Mouse (Mus musculus) embryonic facial prominence, embryonic 14.5 days (tissue): ENCODE results near the gene Dhx36. TPM values are rescaled to one million over a fixed set of nuclear protein-coding genes. Genes with fewer than 3 reads are reported as not detected.
A peak's percentile ranks its signal among the peaks of the same experiment; 100 is the strongest.

Experiments used
- ATAC-seq: fragments of 200-750 bp; cut with Nextera tagmentation; 2 replicates; pipeline ENCODE4 v1.8.0; 2017; ENCODE audit warnings: low read depth, moderate number of reproducible peaks, moderate TSS enrichment
- DNase-seq: peaks from one replicate; pipeline ENCODE4 v3.0.0-alpha.2; 2015; ENCODE audit warnings: low spot score
- H3K27ac ChIP-seq: fragments of 300-500 bp; sonication (generic); replicated peaks from 2 replicates; pipeline ENCODE4 v1.5.1; 2014; ENCODE audit warnings: low read depth, mild to moderate bottlenecking, low read length, moderate library complexity
- H3K27me3 ChIP-seq: fragments of 300-500 bp; sonication (generic); replicated peaks from 2 replicates; pipeline ENCODE4 v1.6.1; 2014; ENCODE audit warnings: low read length; ENCODE audit not compliant: control insufficient read depth, insufficient read depth
- H3K36me3 ChIP-seq: fragments of 300-500 bp; sonication (generic); 2 replicates; pipeline ENCODE4 v1.6.1; 2014; ENCODE audit warnings: low read length, mixed read lengths; ENCODE audit not compliant: control insufficient read depth, insufficient read depth
- H3K4me1 ChIP-seq: fragments of 300-500 bp; sonication (generic); 2 replicates; pipeline ENCODE4 v1.6.1; 2014; ENCODE audit warnings: antibody characterized with exemption, low read length; ENCODE audit not compliant: control insufficient read depth, insufficient read depth
- H3K4me2 ChIP-seq: fragments of 300-500 bp; sonication (generic); 2 replicates; pipeline ENCODE4 v1.6.1; 2014; ENCODE audit warnings: low read depth, mild to moderate bottlenecking, low read length, moderate library complexity, mixed read lengths
- H3K4me3 ChIP-seq: fragments of 300-500 bp; sonication (generic); 2 replicates; pipeline ENCODE4 v1.5.1; 2014; ENCODE audit warnings: low read depth, mild to moderate bottlenecking, low read length
- H3K9ac ChIP-seq: fragments of 300-500 bp; sonication (generic); 2 replicates; pipeline ENCODE4 v1.6.1; 2014; ENCODE audit warnings: low read depth, mild to moderate bottlenecking, low read length, moderate library complexity, mixed read lengths
- H3K9me3 ChIP-seq: fragments of 300-500 bp; sonication (generic); 2 replicates; pipeline ENCODE4 v1.6.1; 2016; ENCODE audit warnings: low read length; ENCODE audit not compliant: control insufficient read depth
- WGBS: fragments of 180-500 bp; shearing (Covaris S2); extraction: QIAGEN DNeasy Blood & Tissue Kit; methylation state at CpG from one replicate; pipeline ENCODE4 v1.1.7; 2014; 5-methylcytosine and 5-hydroxymethylcytosine counted together
- polyA plus RNA-seq: library from polyadenylated mRNA; unstranded; fragments of >200 nt; fragmentation: Nextera tagmentation; extraction: Ambion mirVana; gene quantifications from 2 replicates; pipeline ENCODE4 v1.2.1, GENCODE M21; 2014

Gene Dhx36
- polyA plus RNA-seq, 1 experiment from 2014 or later = 31.6 TPM

DNA sequence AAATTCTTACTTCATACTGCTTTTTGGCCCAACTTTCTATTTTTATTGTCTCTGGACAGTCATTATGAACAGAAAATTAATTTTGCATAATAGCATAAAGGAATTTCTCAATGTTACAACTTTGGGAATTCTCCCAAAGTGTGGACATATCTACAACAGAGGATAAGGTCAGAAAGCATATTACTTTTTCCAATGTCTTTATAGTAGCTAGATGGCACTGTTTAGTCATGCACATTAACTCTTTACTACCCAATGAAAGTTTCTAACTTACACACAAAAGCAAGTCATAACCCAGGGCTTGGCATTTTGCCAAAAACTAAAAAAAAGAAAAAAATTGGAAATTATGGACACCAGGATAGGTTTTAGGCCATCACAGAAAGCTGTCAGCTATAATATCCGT, 36.6 kb downstream of the Dhx36 start:
- Histone ChIP-seq H3K9ac (no peak overlapping the region), H3K27me3 (no peaks in the 10 kb centered on the region), H3K4me2 (no peak overlapping the region), H3K4me1 (no peaks in the 10 kb centered on the region), H3K4me3 (no peak overlapping the region), H3K9me3 (no peaks in the 10 kb centered on the region), H3K27ac (no peak overlapping the region), H3K36me3 (peaks cover 83% of the 10 kb centered on the region)
- no peak for DNase-seq
- ATAC-seq = no peak
- WGBS = 86% methylated on average over 1 of the region's 1 CpGs

DNA sequence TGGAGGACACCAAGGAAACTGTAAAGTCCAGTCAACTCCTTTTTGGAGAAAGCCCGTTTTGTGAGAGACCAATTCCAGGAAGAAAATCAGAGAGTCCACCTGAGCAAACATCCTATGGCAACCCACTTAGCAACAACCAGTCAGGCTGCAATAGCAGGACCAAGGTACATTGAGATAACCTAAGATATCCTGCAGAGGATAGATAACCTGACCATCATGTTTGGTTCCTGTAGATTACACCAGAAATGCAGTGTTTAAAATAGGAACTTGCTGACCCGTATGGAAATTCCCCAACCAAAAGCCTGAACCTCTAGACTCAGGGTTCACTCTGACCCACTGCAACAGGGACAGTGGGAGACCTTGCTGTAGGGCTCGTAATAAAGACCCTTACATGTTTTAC, 42.5 kb downstream of the Dhx36 start:
- ATAC-seq (no peak), DNase-seq (no peak)
- no peaks in the 10 kb centered on the region for H3K27me3 ChIP-seq
- no peak overlapping the region for H3K4me3 ChIP-seq
- H3K4me1 ChIP-seq = no peaks in the 10 kb centered on the region
- no peak overlapping the region for H3K4me2 ChIP-seq
- H3K36me3 ChIP-seq = peaks cover 85% of the 10 kb centered on the region
- no peak overlapping the region for H3K9ac ChIP-seq
- H3K27ac ChIP-seq = no peak overlapping the region
- 86% methylated on average over 3 of the region's 3 CpGs for WGBS
- H3K9me3 ChIP-seq = no peaks in the 10 kb centered on the region

DNA sequence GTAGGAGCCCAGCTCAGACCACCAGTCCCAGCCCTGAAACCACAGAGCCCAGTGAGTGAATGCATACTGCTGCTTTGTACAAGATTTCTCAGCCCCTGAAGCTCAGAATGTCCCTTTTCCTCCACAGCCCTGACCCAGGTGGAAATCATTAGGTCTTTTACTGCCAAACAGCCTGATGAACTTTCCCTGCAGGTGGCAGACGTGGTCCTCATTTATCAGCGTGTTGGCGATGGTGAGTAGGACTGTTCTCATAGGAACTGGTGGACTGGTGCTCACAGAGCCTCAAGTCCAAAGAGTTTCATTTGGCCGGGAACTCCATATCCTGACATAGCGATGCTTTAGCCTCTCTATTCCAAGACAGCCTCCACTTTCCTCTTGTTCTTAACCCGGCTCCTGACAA, 47.3 kb downstream of the Dhx36 start:
- H3K9me3 ChIP-seq = no peaks in the 10 kb centered on the region
- no peak overlapping the region for H3K4me3 ChIP-seq
- WGBS = 68% methylated on average over 6 of the region's 6 CpGs
- no peaks in the 10 kb centered on the region for H3K4me1 ChIP-seq
- H3K9ac ChIP-seq = no peak overlapping the region
- H3K27me3 ChIP-seq = no peaks in the 10 kb centered on the region
- DNase-seq = no peak
- peaks cover 47% of the 10 kb centered on the region for H3K36me3 ChIP-seq
- ATAC-seq = no peak
- no peak overlapping the region for H3K4me2 ChIP-seq
- H3K27ac ChIP-seq = no peak overlapping the region

DNA sequence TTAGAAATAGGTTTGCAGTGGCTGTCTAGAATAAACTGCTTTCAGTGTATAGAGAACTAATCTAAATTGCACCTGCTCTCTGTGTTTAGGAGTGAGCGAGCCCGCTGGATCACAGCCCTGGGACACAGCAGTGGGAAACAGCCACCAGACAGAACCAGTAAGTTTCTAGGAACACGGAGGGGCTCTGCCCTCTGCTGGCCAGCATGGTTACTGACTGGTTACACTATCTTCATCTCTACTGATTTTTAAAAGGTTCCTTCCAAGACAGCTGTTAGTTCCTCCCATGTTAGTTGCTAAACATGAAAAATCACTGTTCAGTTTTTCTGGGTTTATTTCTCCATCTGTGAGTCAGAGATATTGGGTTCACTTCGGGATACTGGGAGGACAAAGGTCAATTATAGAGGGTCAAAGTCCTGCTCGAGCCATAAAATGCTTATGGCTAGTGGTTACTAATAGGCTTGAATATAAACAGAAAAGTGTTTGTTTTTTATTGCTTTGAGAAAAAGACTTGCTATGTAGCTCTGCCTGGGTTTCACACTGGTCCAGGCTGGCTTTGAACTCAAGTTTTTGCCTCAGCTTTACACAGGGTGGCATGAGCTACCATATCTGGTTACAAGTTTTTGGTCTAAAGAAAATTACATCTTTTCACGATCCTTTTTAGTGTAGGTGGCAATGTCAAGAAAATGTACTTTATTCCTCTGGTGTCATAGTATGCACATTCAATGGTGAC, 48.4 kb downstream of the Dhx36 start:
- H3K9ac ChIP-seq = no peak overlapping the region
- no peak overlapping the region for H3K4me2 ChIP-seq
- H3K4me1 ChIP-seq = peaks cover 7% of the 10 kb centered on the region; the same call in 1 of the 2 replicates
- H3K9me3 ChIP-seq = no peaks in the 10 kb centered on the region
- DNase-seq = peak; percentile 74
- ATAC-seq = peak; percentile 83
- H3K27me3 ChIP-seq = no peaks in the 10 kb centered on the region
- H3K4me3 ChIP-seq = no peak overlapping the region
- peaks cover 36% of the 10 kb centered on the region for H3K36me3 ChIP-seq
- H3K27ac ChIP-seq = no peak overlapping the region
- 44% methylated on average over 6 of the region's 6 CpGs for whole genome bisulfite sequencing

DNA sequence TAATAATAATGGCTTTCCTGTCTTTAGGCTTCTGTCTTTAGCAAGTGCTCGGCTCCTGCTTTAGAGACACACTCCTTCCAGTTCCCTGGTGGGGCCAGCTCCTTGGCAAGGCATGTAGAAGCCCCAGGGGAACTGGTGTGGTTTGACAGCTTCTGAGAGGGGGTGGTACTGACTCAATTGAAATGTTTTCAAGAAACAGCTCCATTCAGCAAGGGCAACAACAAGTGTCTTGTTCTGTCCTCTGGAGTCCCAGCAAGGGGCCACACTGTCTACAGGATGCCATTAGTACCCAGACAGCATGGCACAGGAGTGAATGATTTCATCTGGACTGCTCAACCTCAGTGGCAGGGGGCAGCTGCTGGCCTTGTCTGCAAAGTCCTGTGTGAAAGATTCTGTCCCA, 51.0 kb downstream of the Dhx36 start:
- DNase-seq = peak; percentile 66
- H3K9me3 ChIP-seq = no peaks in the 10 kb centered on the region
- no peak overlapping the region for H3K9ac ChIP-seq
- peaks cover 7% of the 10 kb centered on the region; the same call in 1 of the 2 replicates for H3K4me1 ChIP-seq
- H3K27ac ChIP-seq = no peak overlapping the region
- 37% methylated on average over 1 of the region's 1 CpGs for WGBS
- ATAC-seq = peak; percentile 20; the same call in 1 of the 2 replicates
- no peaks in the 10 kb centered on the region for H3K27me3 ChIP-seq
- no peak overlapping the region for H3K4me2 ChIP-seq
- H3K36me3 ChIP-seq = peaks cover 15% of the 10 kb centered on the region
- H3K4me3 ChIP-seq = no peak overlapping the region

DNA sequence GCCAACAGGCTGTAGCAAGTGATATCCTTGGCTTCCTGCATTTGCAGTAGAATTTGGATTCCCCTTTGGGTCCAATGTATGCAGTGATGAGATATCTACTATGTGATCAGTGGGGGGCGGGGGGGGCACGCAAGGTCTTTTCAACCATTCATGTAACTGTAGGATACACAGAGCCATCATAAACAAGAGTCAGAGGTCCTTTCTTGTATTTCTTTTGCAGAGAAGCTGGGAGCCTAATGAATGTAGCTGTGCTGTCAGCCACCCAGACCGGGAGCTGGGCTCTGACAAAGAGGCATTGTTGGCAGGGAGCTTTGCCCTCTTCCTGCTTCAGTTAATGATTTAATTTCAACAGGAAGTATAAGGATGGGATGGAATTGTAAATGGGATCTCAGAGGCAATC, 52.7 kb downstream of the Dhx36 start:
- DNase-seq (peak; percentile 43), ATAC-seq (peak; percentile 36; the same call in 1 of the 2 replicates)
- no peaks in the 10 kb centered on the region for H3K9me3 ChIP-seq
- no peak overlapping the region for H3K4me3 ChIP-seq
- WGBS = 31% methylated on average over 3 of the region's 3 CpGs
- H3K4me1 ChIP-seq = peaks cover 7% of the 10 kb centered on the region; the same call in 1 of the 2 replicates
- H3K27me3 ChIP-seq = no peaks in the 10 kb centered on the region
- no peak overlapping the region for H3K9ac ChIP-seq
- H3K36me3 ChIP-seq = peaks cover 4% of the 10 kb centered on the region; the same call in 1 of the 2 replicates
- no peak overlapping the region for H3K27ac ChIP-seq
- no peak overlapping the region for H3K4me2 ChIP-seq

DNA sequence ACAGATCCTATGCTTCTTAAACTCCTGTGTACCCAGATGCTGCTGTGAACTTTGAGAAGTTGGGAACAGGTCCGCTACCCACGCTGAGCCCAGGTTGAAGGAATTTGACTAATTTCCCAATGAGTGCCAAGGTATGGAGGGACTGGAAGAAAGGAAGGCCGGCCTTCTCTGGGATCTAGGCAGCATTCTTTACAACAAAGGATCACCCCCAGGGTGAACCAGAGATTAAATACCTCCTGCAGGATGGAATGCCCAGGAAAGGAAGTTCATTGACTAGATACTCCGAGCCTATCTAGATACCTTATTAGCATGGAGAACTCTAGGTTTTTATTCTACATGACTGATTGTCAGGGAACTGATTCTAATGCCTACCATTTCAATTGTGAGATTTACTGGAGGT, 53.8 kb downstream of the Dhx36 start:
- DNase-seq = no peak
- peaks cover 4% of the 10 kb centered on the region; the same call in 1 of the 2 replicates for H3K36me3 ChIP-seq
- ATAC-seq = no peak
- H3K4me2 ChIP-seq = no peak overlapping the region
- H3K27ac ChIP-seq = no peak overlapping the region
- H3K4me1 ChIP-seq = peaks cover 7% of the 10 kb centered on the region; the same call in 1 of the 2 replicates
- H3K9ac ChIP-seq = no peak overlapping the region
- H3K27me3 ChIP-seq = no peaks in the 10 kb centered on the region
- no peak overlapping the region for H3K4me3 ChIP-seq
- WGBS = 44% methylated on average over 4 of the region's 4 CpGs
- H3K9me3 ChIP-seq = no peaks in the 10 kb centered on the region

DNA sequence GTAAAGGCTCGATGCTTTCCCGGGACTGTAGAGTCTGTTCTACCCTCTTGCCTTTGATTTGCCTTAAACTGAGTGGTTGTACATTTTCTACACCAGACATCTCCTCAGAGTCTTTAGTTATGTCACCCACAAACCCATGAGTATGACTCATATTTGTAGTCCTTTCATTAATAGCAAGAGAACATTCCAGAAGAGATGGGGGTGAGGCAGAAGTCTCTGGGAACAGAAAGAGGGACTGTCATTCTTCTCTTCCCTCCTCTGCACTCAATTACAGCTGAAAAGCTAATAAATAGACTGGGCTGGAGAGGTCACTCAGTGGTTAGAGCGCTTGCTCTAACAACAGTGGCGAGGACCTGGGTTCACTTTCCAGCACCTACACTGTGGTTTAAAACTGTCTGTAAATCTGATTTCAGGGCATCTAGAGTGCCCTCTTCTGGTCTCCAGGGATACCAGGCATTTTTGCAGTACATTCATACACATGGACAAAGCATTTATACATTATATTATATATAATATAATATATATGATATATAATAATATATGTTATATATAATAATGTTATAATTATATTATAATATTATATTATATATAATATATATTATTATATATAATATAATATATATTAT, 56.8 kb downstream of the Dhx36 start:
- no peak for ATAC-seq
- Histone ChIP-seq H3K4me3 (no peak overlapping the region), H3K9me3 (no peaks in the 10 kb centered on the region), H3K9ac (no peak overlapping the region), H3K36me3 (peaks cover 4% of the 10 kb centered on the region; the same call in 1 of the 2 replicates), H3K27ac (no peak overlapping the region), H3K27me3 (no peaks in the 10 kb centered on the region), H3K4me1 (peaks cover 7% of the 10 kb centered on the region; the same call in 1 of the 2 replicates), H3K4me2 (no peak overlapping the region)
- no peak for DNase-seq
- WGBS = 93% methylated on average over 4 of the region's 4 CpGs
